Mouse (Mus musculus) spleen, adult 2 months (tissue): Measurements from ENCODE around the gene Ide. TPM values are rescaled to one million over a fixed set of nuclear protein-coding genes. Genes with fewer than 3 reads are reported as not detected.

ENCODE experiments used
- DNase-seq, 2 experiments: peaks; one replicate each; pipeline versions ENCODE4 v3.0.0 to v3.0.0-alpha.2; 2012 to 2021; ENCODE audit warnings: low spot score in 2 of 2, low read depth in 1 of 2
- H3K27ac ChIP-seq: fragments of 200-500 bp; 2 replicates; pipeline ENCODE4 v1.5.1; 2012; ENCODE audit warnings: low read length, inconsistent platforms; ENCODE audit not compliant: insufficient read depth
- H3K27me3 ChIP-seq: fragments of 200-500 bp; 2 replicates; pipeline ENCODE4 v1.6.1; 2012; ENCODE audit warnings: mild to moderate bottlenecking, moderate library complexity, low read length, inconsistent platforms; ENCODE audit not compliant: control insufficient read depth, insufficient read depth
- H3K36me3 ChIP-seq: fragments of 200-500 bp; 2 replicates; pipeline ENCODE4 v1.6.1; 2012; ENCODE audit warnings: mild to moderate bottlenecking, low read length, inconsistent platforms; ENCODE audit not compliant: control insufficient read depth, insufficient read depth
- H3K4me1 ChIP-seq: fragments of 200-500 bp; 2 replicates; pipeline ENCODE4 v1.6.1; 2011; ENCODE audit warnings: inconsistent platforms; ENCODE audit not compliant: control insufficient read depth, insufficient read depth, insufficient read length
- H3K4me3 ChIP-seq: fragments of 200-500 bp; 2 replicates; pipeline ENCODE4 v1.5.1; 2011; ENCODE audit warnings: mild to moderate bottlenecking, inconsistent platforms; ENCODE audit not compliant: insufficient read depth, insufficient read length; ENCODE audit errors: extremely low read depth
- CTCF ChIP-seq: fragments of 200-500 bp; IDR thresholded peaks from 2 replicates; pipeline ENCODE4 v1.5.1; 2011; ENCODE audit warnings: mild to moderate bottlenecking, inconsistent platforms; ENCODE audit not compliant: insufficient read depth, insufficient read length, insufficient replicate concordance; ENCODE audit errors: extremely low read depth
- POLR2A ChIP-seq: fragments of 200-500 bp; IDR thresholded peaks from 2 replicates; pipeline ENCODE4 v1.6.1; 2011; ENCODE audit warnings: low read depth, low read length, inconsistent platforms
- WGBS: fragments of 180-500 bp; shearing (Covaris S2); methylation state at CpG from one replicate; pipeline ENCODE4 v1.1.7; 2018; 5-methylcytosine and 5-hydroxymethylcytosine counted together
- polyA plus RNA-seq: library from polyadenylated mRNA; depleted of rRNA; stranded (reverse); fragments of >200 nt; gene quantifications from 2 replicates; pipeline ENCODE4 v1.2.3, GENCODE M21; 2012

Gene Ide
- polyA plus RNA-seq, 1 experiment: 6.7 TPM

GRCm38 (mm10) chr19:37283166-37283565 is 54.5 kb downstream of the Ide start:
- Histone ChIP-seq H3K36me3 (peaks cover 10% of the 10 kb centered on the region; the same call in 1 of the 2 replicates), H3K27me3 (no peaks in the 10 kb centered on the region), H3K27ac (no peak overlapping the region), H3K4me1 (no peaks in the 10 kb centered on the region), H3K4me3 (no peak overlapping the region)
- TF ChIP-seq CTCF: no peak
- DNase-seq: no peak
- WGBS: 83% methylated on average over 6 of the region's 6 CpGs

GRCm38 (mm10) chr19:37281710-37282109 is 55.9 kb downstream of the Ide start:
- DNase-seq: no peak
- WGBS: 97% methylated on average over 1 of the region's 1 CpGs
- Histone ChIP-seq H3K27ac (no peak overlapping the region), H3K27me3 (no peaks in the 10 kb centered on the region), H3K4me3 (no peak overlapping the region), H3K4me1 (no peaks in the 10 kb centered on the region), H3K36me3 (peaks cover 14% of the 10 kb centered on the region; the same call in 1 of the 2 replicates)
- TF ChIP-seq POLR2A (no peak), CTCF (no peak)

- Histone ChIP-seq H3K36me3 (peaks cover 10% of the 10 kb centered on the region; the same call in 1 of the 2 replicates), H3K27me3 (no peaks in the 10 kb centered on the region), H3K27ac (no peak overlapping the region), H3K4me3 (no peak overlapping the region), H3K4me1 (no peaks in the 10 kb centered on the region)
- 96% methylated on average over 1 of the region's 1 CpGs for WGBS
- no peak for DNase-seq
- TF ChIP-seq POLR2A (no peak), CTCF (no peak)
These were observed 58.5 kb downstream of the Ide start for GRCm38 (mm10) chr19:37279194-37279593.

GRCm38 (mm10) chr19:37275555-37275954 is 62.1 kb downstream of the Ide start:
- DNase-seq: no peak
- Histone ChIP-seq H3K27me3 (no peaks in the 10 kb centered on the region), H3K4me3 (no peak overlapping the region), H3K4me1 (no peaks in the 10 kb centered on the region), H3K27ac (no peak overlapping the region), H3K36me3 (peaks cover 9% of the 10 kb centered on the region; the same call in 1 of the 2 replicates)
- TF ChIP-seq POLR2A: no peak
- TF ChIP-seq CTCF: no peak
- WGBS: 94% methylated on average over 9 of the region's 9 CpGs

- peaks cover 4% of the 10 kb centered on the region for H3K36me3 ChIP-seq
- TF ChIP-seq CTCF (no peak), POLR2A (no peak)
- no peak for DNase-seq
- H3K4me1 ChIP-seq: no peaks in the 10 kb centered on the region
- 93% methylated on average over 16 of the region's 16 CpGs for WGBS
- H3K27ac ChIP-seq: no peak overlapping the region
- H3K4me3 ChIP-seq: no peak overlapping the region
- H3K27me3 ChIP-seq: no peaks in the 10 kb centered on the region
These were observed 68.5 kb downstream of the Ide start for GRCm38 (mm10) chr19:37269106-37269505.

GRCm38 (mm10) chr19:37265333-37266103 is 72.1 kb downstream of the Ide start:
- H3K36me3 ChIP-seq: peaks cover 4% of the 10 kb centered on the region
- peak; percentile 18 to 72 for DNase-seq
- TF ChIP-seq POLR2A: no peak
- TF ChIP-seq CTCF: peak; percentile 84; the same call in 1 of the 2 replicates
- no peaks in the 10 kb centered on the region for H3K27me3 ChIP-seq
- no peak overlapping the region for H3K27ac ChIP-seq
- WGBS: 33% methylated on average over 10 of the region's 10 CpGs
- no peaks in the 10 kb centered on the region for H3K4me1 ChIP-seq
- no peak overlapping the region for H3K4me3 ChIP-seq

- H3K4me1 ChIP-seq: no peaks in the 10 kb centered on the region
- no peak overlapping the region for H3K27ac ChIP-seq
- TF ChIP-seq CTCF (no peak), POLR2A (no peak)
- peaks cover 2% of the 10 kb centered on the region for H3K36me3 ChIP-seq
- H3K27me3 ChIP-seq: no peaks in the 10 kb centered on the region
- WGBS: 81% methylated on average over 23 of the region's 23 CpGs
- no peak for DNase-seq
- H3K4me3 ChIP-seq: no peak overlapping the region
These were observed 73.4 kb downstream of the Ide start for GRCm38 (mm10) chr19:37263943-37264897.
